Mouse (Mus musculus): Measurements from ENCODE around the gene Pde4c.

DNA sequence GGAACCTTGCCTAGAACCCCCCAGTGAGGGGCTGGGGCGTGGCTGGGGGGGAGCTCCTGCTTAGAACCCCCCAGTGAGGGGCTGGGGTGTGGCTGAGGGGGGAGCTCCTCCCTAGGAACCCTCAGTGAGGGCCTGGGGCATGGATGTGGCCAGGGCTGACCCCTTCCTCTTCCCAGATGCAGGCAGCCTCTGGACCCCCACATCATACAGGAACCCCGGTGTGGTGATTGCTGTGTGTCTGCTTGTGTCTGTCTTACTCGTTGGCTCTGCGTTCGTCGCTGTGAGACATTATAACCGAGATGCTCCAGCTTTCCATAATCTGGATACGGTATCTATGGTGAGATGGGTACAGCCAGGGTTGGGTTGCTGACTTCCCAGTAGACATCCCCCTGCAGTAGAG, 1.9 kb upstream of the Pde4c start:
- TF ChIP-seq CTCF (IDR thresholded peaks at IDR 0.05; ENCODE audit: low read depth, low read length) (no peak), POLR2A (IDR thresholded peaks at IDR 0.05; ENCODE audit: insufficient read depth, low read length) (no peak)

Data from ES-Bruce4 (cell line).